Mouse (Mus musculus): ENCODE measurements around the gene Capn11. TPM values are rescaled to one million over a fixed set of nuclear protein-coding genes. Genes with fewer than 3 reads are reported as not detected.
A peak's percentile ranks its signal among the peaks of the same experiment; 100 is the strongest.

Gene Capn11
- polyA plus RNA-seq, 1 experiment from 2014 or later, result 0.33 TPM

- Histone ChIP-seq H3K9ac (no peak overlapping the region), H3K9me3 (no peaks in the 10 kb centered on the region), H3K4me3 (no peak overlapping the region), H3K4me1 (no peaks in the 10 kb centered on the region), H3K27me3 (replicated peaks) (no peaks in the 10 kb centered on the region; the same call in 1 of the 2 replicates), H3K4me2 (no peak overlapping the region), H3K36me3 (no peaks in the 10 kb centered on the region), H3K27ac (replicated peaks) (no peak overlapping the region)
- no peak for ATAC-seq (ENCODE audit: extremely low read depth, insufficient number of reproducible peaks, low FRiP score, low TSS enrichment)
- WGBS, result 65% methylated on average over 7 of the region's 7 CpGs
These were observed 5.9 kb downstream of the Capn11 start for GRCm38 (mm10) chr17:45653233-45653632.

GRCm38 (mm10) chr17:45644185-45644584, 14.9 kb downstream of the Capn11 start:
- Histone ChIP-seq H3K9me3 (peaks cover 4% of the 10 kb centered on the region; the same call in 1 of the 2 replicates), H3K4me3 (no peak overlapping the region), H3K4me2 (no peak overlapping the region), H3K36me3 (no peaks in the 10 kb centered on the region), H3K4me1 (no peaks in the 10 kb centered on the region), H3K27ac (replicated peaks) (no peak overlapping the region), H3K27me3 (replicated peaks) (no peaks in the 10 kb centered on the region), H3K9ac (no peak overlapping the region)
- ATAC-seq (ENCODE audit: extremely low read depth, insufficient number of reproducible peaks, low FRiP score, low TSS enrichment), result no peak
- WGBS, result 78% methylated on average over 4 of the region's 4 CpGs

GRCm38 (mm10) chr17:45642701-45643100, 16.4 kb downstream of the Capn11 start:
- H3K9ac ChIP-seq, result no peak overlapping the region
- H3K4me3 ChIP-seq, result no peak overlapping the region
- H3K36me3 ChIP-seq, result no peaks in the 10 kb centered on the region
- no peak overlapping the region for H3K4me2 ChIP-seq
- H3K9me3 ChIP-seq, result peaks cover 4% of the 10 kb centered on the region; the same call in 1 of the 2 replicates
- no peaks in the 10 kb centered on the region for H3K4me1 ChIP-seq
- H3K27ac ChIP-seq (replicated peaks), result no peak overlapping the region
- H3K27me3 ChIP-seq (replicated peaks), result no peaks in the 10 kb centered on the region
- WGBS, result 22% methylated on average over 12 of the region's 12 CpGs
- no peak for ATAC-seq (ENCODE audit: extremely low read depth, insufficient number of reproducible peaks, low FRiP score, low TSS enrichment)

- Histone ChIP-seq H3K4me2 (no peak overlapping the region), H3K36me3 (no peaks in the 10 kb centered on the region), H3K27ac (replicated peaks) (no peak overlapping the region), H3K4me3 (no peak overlapping the region), H3K9me3 (peaks cover 4% of the 10 kb centered on the region; the same call in 1 of the 2 replicates), H3K4me1 (no peaks in the 10 kb centered on the region), H3K9ac (no peak overlapping the region), H3K27me3 (replicated peaks) (no peaks in the 10 kb centered on the region)
- no peak for ATAC-seq (ENCODE audit: extremely low read depth, insufficient number of reproducible peaks, low FRiP score, low TSS enrichment)
- WGBS, result 82% methylated on average over 8 of the region's 8 CpGs
These were observed 17.1 kb downstream of the Capn11 start for GRCm38 (mm10) chr17:45641981-45642380.

GRCm38 (mm10) chr17:45638596-45639295, 20.4 kb downstream of the Capn11 start:
- Histone ChIP-seq H3K27ac (replicated peaks) (no peak overlapping the region), H3K36me3 (no peaks in the 10 kb centered on the region), H3K4me1 (no peaks in the 10 kb centered on the region), H3K9ac (no peak overlapping the region), H3K27me3 (replicated peaks) (no peaks in the 10 kb centered on the region), H3K4me3 (no peak overlapping the region), H3K9me3 (no peaks in the 10 kb centered on the region), H3K4me2 (no peak overlapping the region)
- WGBS, result 67% methylated on average over 16 of the region's 16 CpGs
- no peak for ATAC-seq (ENCODE audit: extremely low read depth, insufficient number of reproducible peaks, low FRiP score, low TSS enrichment)

- peaks cover 20% of the 10 kb centered on the region for H3K4me1 ChIP-seq
- no peaks in the 10 kb centered on the region for H3K36me3 ChIP-seq
- ATAC-seq (ENCODE audit: extremely low read depth, insufficient number of reproducible peaks, low FRiP score, low TSS enrichment), result no peak
- H3K27ac ChIP-seq (replicated peaks), result no peak overlapping the region
- 73% methylated on average over 5 of the region's 5 CpGs for WGBS
- peaks cover 5% of the 10 kb centered on the region; the same call in 1 of the 2 replicates for H3K27me3 ChIP-seq (replicated peaks)
- no peak overlapping the region for H3K4me2 ChIP-seq
- no peak overlapping the region for H3K9ac ChIP-seq
- no peak overlapping the region for H3K4me3 ChIP-seq
- no peaks in the 10 kb centered on the region for H3K9me3 ChIP-seq
These were observed 25.1 kb downstream of the Capn11 start for GRCm38 (mm10) chr17:45634033-45634432.

- WGBS, result 78% methylated on average over 6 of the region's 6 CpGs
- H3K27me3 ChIP-seq (replicated peaks), result peaks cover 9% of the 10 kb centered on the region; the same call in 1 of the 2 replicates
- no peak overlapping the region for H3K27ac ChIP-seq (replicated peaks)
- no peak overlapping the region for H3K4me2 ChIP-seq
- H3K9ac ChIP-seq, result no peak overlapping the region
- H3K4me1 ChIP-seq, result peaks cover 28% of the 10 kb centered on the region
- no peak for ATAC-seq (ENCODE audit: extremely low read depth, insufficient number of reproducible peaks, low FRiP score, low TSS enrichment)
- no peak overlapping the region for H3K4me3 ChIP-seq
- no peaks in the 10 kb centered on the region for H3K36me3 ChIP-seq
- no peaks in the 10 kb centered on the region for H3K9me3 ChIP-seq
These were observed 27.2 kb downstream of the Capn11 start for GRCm38 (mm10) chr17:45631940-45632339.

- Histone ChIP-seq H3K4me2 (peak overlapping the region; percentile 85; the same call in 1 of the 2 replicates), H3K4me1 (peaks cover 32% of the 10 kb centered on the region), H3K9ac (peak overlapping the region; percentile 79; the same call in 1 of the 2 replicates), H3K4me3 (no peak overlapping the region), H3K36me3 (no peaks in the 10 kb centered on the region), H3K9me3 (no peaks in the 10 kb centered on the region), H3K27ac (replicated peaks) (no peak overlapping the region), H3K27me3 (replicated peaks) (peaks cover 9% of the 10 kb centered on the region; the same call in 1 of the 2 replicates)
- WGBS, result 53% methylated on average over 3 of the region's 3 CpGs
- ATAC-seq (ENCODE audit: extremely low read depth, insufficient number of reproducible peaks, low FRiP score, low TSS enrichment), result no peak
These were observed 28.1 kb downstream of the Capn11 start for GRCm38 (mm10) chr17:45630992-45631391.

GRCm38 (mm10) chr17:45629861-45630694, 29.0 kb downstream of the Capn11 start:
- H3K4me2 ChIP-seq, result peak overlapping the region; percentile 85
- WGBS, result 2% methylated on average over 34 of the region's 34 CpGs
- H3K27me3 ChIP-seq (replicated peaks), result peaks cover 9% of the 10 kb centered on the region; the same call in 1 of the 2 replicates
- peak overlapping the region; percentile 79 for H3K9ac ChIP-seq
- H3K9me3 ChIP-seq, result no peaks in the 10 kb centered on the region
- H3K4me3 ChIP-seq, result peak overlapping the region; percentile 53
- H3K36me3 ChIP-seq, result no peaks in the 10 kb centered on the region
- ATAC-seq (ENCODE audit: extremely low read depth, insufficient number of reproducible peaks, low FRiP score, low TSS enrichment), result peak; percentile 53; the same call in 1 of the 2 replicates
- peaks cover 32% of the 10 kb centered on the region for H3K4me1 ChIP-seq
- H3K27ac ChIP-seq (replicated peaks), result peak overlapping the region; percentile 78

GRCm38 (mm10) chr17:45628885-45629855, 30.0 kb downstream of the Capn11 start:
- peak overlapping the region; percentile 53; the same call in 1 of the 2 replicates for H3K4me3 ChIP-seq
- peak overlapping the region; percentile 78 for H3K27ac ChIP-seq (replicated peaks)
- H3K36me3 ChIP-seq, result no peaks in the 10 kb centered on the region
- 41% methylated on average over 13 of the region's 13 CpGs for WGBS
- no peak for ATAC-seq (ENCODE audit: extremely low read depth, insufficient number of reproducible peaks, low FRiP score, low TSS enrichment)
- peak overlapping the region; percentile 85 for H3K4me2 ChIP-seq
- peak overlapping the region; percentile 79; the same call in 1 of the 2 replicates for H3K9ac ChIP-seq
- H3K9me3 ChIP-seq, result no peaks in the 10 kb centered on the region
- H3K4me1 ChIP-seq, result peaks cover 32% of the 10 kb centered on the region
- peaks cover 9% of the 10 kb centered on the region; the same call in 1 of the 2 replicates for H3K27me3 ChIP-seq (replicated peaks)
